28 mouse cellular contexts compared by ENCODE assay signal in the genomic region with DNA sequence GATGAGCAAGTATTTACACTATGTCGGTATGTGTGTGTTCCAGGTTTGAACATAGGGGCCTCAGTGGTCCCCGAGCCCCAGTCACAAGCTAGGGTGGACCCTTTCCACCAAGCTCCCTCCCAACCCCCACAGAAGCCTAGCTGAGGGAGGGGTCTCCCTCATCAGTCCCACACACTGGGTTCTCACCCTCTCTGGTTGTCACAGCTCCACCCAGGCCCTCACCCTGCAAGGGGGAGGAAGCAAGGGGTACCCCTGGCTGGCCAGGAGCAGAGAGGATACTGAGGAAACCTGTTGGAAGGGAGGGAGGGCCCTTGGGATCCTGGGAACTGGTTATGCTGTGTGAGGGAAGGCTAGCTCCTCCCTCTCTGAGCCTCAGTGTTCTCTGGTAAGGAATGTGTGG. TPM values are rescaled to one million over a fixed set of nuclear protein-coding genes. Genes with fewer than 3 reads are reported as not detected.
DNase-seq lines count a peak whose midpoint lies in the region; ATAC-seq lines count a peak whose summit lies in the region.
"Had no signal": no experiment of that assay in that cellular context is flagged by ENCODE, and none has a peak within 500 bp of the region (broad histone marks: within the 10 kb centered on the region; RNA-seq: fewer than 3 reads in every experiment).

No protein-coding gene starts in this region.

- H3K36me3 ChIP-seq in heart, embryonic 13.5 days = peaks cover 43% of the 10 kb centered on the region

- H3K27me3 ChIP-seq in heart, embryonic 13.5 days (replicated peaks) = peaks cover 37% of the 10 kb centered on the region

- peaks cover 46% of the 10 kb centered on the region for H3K4me1 ChIP-seq in heart, embryonic 13.5 days

- H3K9ac ChIP-seq in heart, embryonic 13.5 days = 0 out of 2 replicates have a peak overlapping the region, but pooled peaks have one; percentile 1
- H3K9ac ChIP-seq: embryonic facial prominence, embryonic 12.5 days; forebrain, postnatal 0 days; heart, embryonic 12.5 days; hindbrain, embryonic 14.5 days had no signal

- H3K4me3 ChIP-seq in heart, embryonic 13.5 days = no peak overlapping the region
- H3K4me3 ChIP-seq: embryonic facial prominence, embryonic 12.5 days; erythroblast, embryonic 14.5 days; gastrocnemius, adult 2 months; heart, embryonic 12.5 days had no signal

- H3K27ac ChIP-seq in heart, embryonic 13.5 days (replicated peaks) = no peak overlapping the region
- H3K27ac ChIP-seq: embryonic facial prominence, embryonic 12.5 days; gastrocnemius, adult 2 months; hindbrain, embryonic 14.5 days; hindbrain, postnatal 0 days had no signal

- no peaks in the 10 kb centered on the region for H3K9me3 ChIP-seq in heart, embryonic 13.5 days
- H3K9me3 ChIP-seq: embryonic facial prominence, embryonic 12.5 days; heart, embryonic 12.5 days had no signal

- WGBS in heart, embryonic 13.5 days = 39% methylated on average over 2 of the region's 2 CpGs

- no peak for ATAC-seq in heart, embryonic 13.5 days (ENCODE audit: extremely low read depth, insufficient number of reproducible peaks, low FRiP score, low TSS enrichment)
- ATAC-seq: CD4-positive, CD25-positive, alpha-beta regulatory T cell, adult 4 months; forebrain, embryonic 14.5 days; forebrain, postnatal 0 days; hindbrain, postnatal 0 days; intestine, postnatal 0 days had no signal

- DNase-seq in gastrocnemius, postnatal 10 days = peak; percentile 3
- DNase-seq in gastrocnemius, postnatal 4 days (ENCODE audit: low spot score in 2 of 2) = no peak
- no peak for DNase-seq in heart, postnatal 4 days
- peak; percentile 43 for DNase-seq in induced T-regulatory cell, adult 2 months (ENCODE audit: low read depth)
- DNase-seq in thymus, adult 18-20 months = no peak
- DNase-seq: adrenal gland, adult 2 months; adrenal gland, postnatal 14 days; cerebellum, adult 11-12 months; cerebellum, adult 8-10 months; cerebellum, postnatal 10 days; forebrain, postnatal 0 days; gastrocnemius, adult 2 months; gastrocnemius, postnatal 25 days; heart, postnatal 36 days; kidney, adult 2 months had no signal

- no peak overlapping the region for H3K4me2 ChIP-seq in heart, embryonic 13.5 days
- H3K4me2 ChIP-seq: embryonic facial prominence, embryonic 12.5 days; hindbrain, embryonic 14.5 days had no signal

RNA-seq across cellular contexts. Expression of a gene that starts 6.0 kb away (rescaled TPM):
- total RNA-seq in gastrocnemius, postnatal 10 days (2021) = 1 to 10 TPM; 7.1 to 9.9 TPM
- 10 to 100 TPM; 12.4 to 12.9 TPM for total RNA-seq in gastrocnemius, postnatal 4 days (2021)
- 5.5 and 6.6 TPM in 2 replicates for polyA plus RNA-seq in heart, embryonic 13.5 days (2015; fragmentation: Nextera tagmentation; extraction: Ambion mirVana)
- total RNA-seq in heart, postnatal 4 days (2021) = 10 to 100 TPM; 17.0 to 17.7 TPM

RNA-seq across cellular contexts. Expression of a gene that starts 30.2 kb away (rescaled TPM):
- 1 to 10 TPM; 1.3 to 1.7 TPM for total RNA-seq in gastrocnemius, postnatal 10 days (2021)
- total RNA-seq in gastrocnemius, postnatal 4 days (2021) = 1 to 10 TPM in 1 of 2 experiments, under 1 TPM in 1; 0.98 to 1.4 TPM
- not detected in 2 replicates for polyA plus RNA-seq in heart, embryonic 13.5 days (2015; fragmentation: Nextera tagmentation; extraction: Ambion mirVana)
- total RNA-seq in heart, postnatal 4 days (2021) = not detected
- total RNA-seq: granulocyte monocyte progenitor cell, adult 5-6 weeks; heart, postnatal 36 days; MEL had no signal
- polyA plus RNA-seq: C2C12; erythroblast, embryonic 14.5 days; heart, embryonic 12.5 days; hindbrain, embryonic 14.5 days; intestine, embryonic 14.5 days had no signal

RNA-seq across cellular contexts. Expression of a gene that starts 42.4 kb away (rescaled TPM):
- total RNA-seq in gastrocnemius, postnatal 10 days (2021) = 10 to 100 TPM; 72.9 to 87.5 TPM
- 100 to 1,000 TPM; 117 to 121 TPM for total RNA-seq in gastrocnemius, postnatal 4 days (2021)
- polyA plus RNA-seq in heart, embryonic 13.5 days (2015; fragmentation: Nextera tagmentation; extraction: Ambion mirVana) = 34.0 and 35.2 TPM in 2 replicates
- total RNA-seq in heart, postnatal 4 days (2021) = 100 to 1,000 TPM; 160 to 162 TPM

Comparison
In these comparisons a context has a peak if more than half of its experiments do, and no peak if none do; other contexts are left out.
1. DNase-seq: peak in gastrocnemius, postnatal 10 days (single experiment) and induced T-regulatory cell, adult 2 months (single experiment); none in gastrocnemius, postnatal 4 days (0 of 2), heart, postnatal 4 days (single experiment) and thymus, adult 18-20 months (0 of 2).